Mouse (Mus musculus) embryonic facial prominence, embryonic 10.5 days (tissue): ENCODE measurements around the gene Vmn2r80. TPM values are rescaled to one million over a fixed set of nuclear protein-coding genes. Genes with fewer than 3 reads are reported as not detected.

Experiments used
- polyA plus RNA-seq: library from polyadenylated mRNA; unstranded; fragments of >200 nt; fragmentation: Nextera tagmentation; extraction: Ambion mirVana; gene quantifications from 2 replicates; pipeline ENCODE4 v1.2.1, GENCODE M21; 2016

Vmn2r80 gene
- polyA plus RNA-seq, 1 experiment from 2014 or later, result not detected

Other genes with a start within 250 kb of the Vmn2r80 start
- gene Olfr1354, start 235.6 kb upstream of the Vmn2r80 start, polyA plus RNA-seq, result not detected in 2 replicates
- gene Olfr8, start 198.1 kb upstream of the Vmn2r80 start, polyA plus RNA-seq, result not detected in 2 replicates
- gene Olfr1353, start 185.5 kb upstream of the Vmn2r80 start, polyA plus RNA-seq, result not detected in 2 replicates
- gene Olfr1352, start 167.7 kb upstream of the Vmn2r80 start, polyA plus RNA-seq, result not detected in 2 replicates
- gene Olfr1351, start 136.3 kb upstream of the Vmn2r80 start, polyA plus RNA-seq, result not detected in 2 replicates
- not detected in 2 replicates for gene Olfr57, start 120.0 kb upstream of the Vmn2r80 start, polyA plus RNA-seq
- gene 2610008E11Rik, start 51.2 kb upstream of the Vmn2r80 start, polyA plus RNA-seq, result 29.6 and 31.0 TPM in 2 replicates
- not detected in 2 replicates for gene Vmn2r81, start 98.9 kb downstream of the Vmn2r80 start, polyA plus RNA-seq
- gene Vmn2r82, start 207.8 kb downstream of the Vmn2r80 start, polyA plus RNA-seq, result not detected in 2 replicates